In the genomic region with DNA sequence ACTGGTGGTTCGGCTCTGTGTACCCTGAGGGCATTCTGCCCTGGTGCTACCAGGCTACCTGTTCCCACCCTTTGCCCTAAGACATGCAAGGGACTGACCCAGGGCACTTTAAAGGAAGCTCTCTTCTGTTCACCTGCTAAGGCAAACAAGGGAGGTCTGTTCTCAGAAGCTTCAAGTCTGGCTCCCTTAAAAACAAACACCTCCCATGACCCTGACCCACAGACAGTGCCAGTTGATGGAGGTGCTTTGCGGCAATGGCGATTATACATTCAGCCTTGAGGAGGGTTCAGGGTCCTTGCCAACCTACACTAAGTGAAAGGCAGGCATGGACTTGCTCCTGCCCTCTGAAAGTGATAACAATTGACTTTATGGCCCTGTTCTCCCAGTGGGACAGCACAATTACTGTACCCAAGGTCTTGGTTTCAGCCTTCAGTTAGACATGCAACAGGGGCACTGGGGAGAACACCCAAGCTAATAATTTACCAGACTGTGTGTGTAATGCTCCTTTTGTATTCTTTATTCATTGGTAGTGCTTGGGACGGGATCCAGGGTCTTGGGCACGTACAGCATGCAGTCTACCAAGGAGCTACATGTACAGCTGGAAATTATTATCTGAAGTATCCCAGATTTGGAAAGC, we compare ENCODE assay signal across 23 mouse cellular contexts. TPM values are rescaled to one million over a fixed set of nuclear protein-coding genes. Genes with fewer than 3 reads are reported as not detected.
DNase-seq lines count a peak whose midpoint lies in the region; ATAC-seq lines count a peak whose summit lies in the region.
"Had no signal": no experiment of that assay in that cellular context is flagged by ENCODE, and none has a peak within 500 bp of the region (broad histone marks: within the 10 kb centered on the region; RNA-seq: fewer than 3 reads in every experiment).

No protein-coding gene starts in this region.

- no peaks in the 10 kb centered on the region for H3K9me3 ChIP-seq in kidney, embryonic 14.5 days (ENCODE audit: control insufficient read depth, low read length)
- H3K9me3 ChIP-seq in liver, embryonic 11.5 days (ENCODE audit: control insufficient read depth, low read length) = no peaks in the 10 kb centered on the region
- no peaks in the 10 kb centered on the region for H3K9me3 ChIP-seq in stomach, embryonic 14.5 days (ENCODE audit: control insufficient read depth, low read depth, low read length)
- H3K9me3 ChIP-seq: embryonic facial prominence, embryonic 12.5 days; hindbrain, embryonic 10.5 days; midbrain, embryonic 10.5 days; neural tube, embryonic 12.5 days had no signal

- 76% methylated on average over 5 of the region's 5 CpGs for WGBS in kidney, embryonic 14.5 days
- WGBS in liver, embryonic 11.5 days = 78% methylated on average over 5 of the region's 5 CpGs
- WGBS in stomach, embryonic 14.5 days = 56% methylated on average over 5 of the region's 5 CpGs

- no peak overlapping the region for H3K27ac ChIP-seq in kidney, embryonic 14.5 days (ENCODE audit: low read depth, low read length)
- H3K27ac ChIP-seq in liver, embryonic 11.5 days (ENCODE audit: low read depth, low read length) = peak overlapping the region; percentile 54
- H3K27ac ChIP-seq in stomach, embryonic 14.5 days (ENCODE audit: low read length) = peak overlapping the region; percentile 4; the same call in 1 of the 2 replicates
- H3K27ac ChIP-seq: embryonic facial prominence, embryonic 12.5 days; hindbrain, embryonic 10.5 days; liver, embryonic 14.5 days; midbrain, embryonic 10.5 days; neural tube, embryonic 12.5 days had no signal

- ATAC-seq in kidney, embryonic 14.5 days (ENCODE audit: low FRiP score, low TSS enrichment) = no peak
- ATAC-seq in liver, embryonic 11.5 days (replicated peaks; ENCODE audit: low FRiP score) = no peak
- ATAC-seq in stomach, embryonic 14.5 days (ENCODE audit: insufficient number of reproducible peaks, insufficient read depth, low FRiP score, low read depth) = peak; percentile 79
- no peak for ATAC-seq in CD4-positive, CD25-positive, alpha-beta regulatory T cell, adult 4 months
- ATAC-seq: forebrain, postnatal 0 days had no signal

- no peak overlapping the region for H3K4me3 ChIP-seq in kidney, embryonic 14.5 days (ENCODE audit: low read length)
- H3K4me3 ChIP-seq in liver, embryonic 11.5 days (ENCODE audit: low read depth, low read length) = no peak overlapping the region
- no peak overlapping the region for H3K4me3 ChIP-seq in stomach, embryonic 14.5 days (ENCODE audit: low read depth, low read length)
- H3K4me3 ChIP-seq: embryonic facial prominence, embryonic 12.5 days; hindbrain, embryonic 10.5 days; midbrain, embryonic 10.5 days; neural tube, embryonic 12.5 days had no signal

- peaks cover under 1% of the 10 kb centered on the region; the same call in 1 of the 2 replicates for H3K27me3 ChIP-seq in kidney, embryonic 14.5 days (ENCODE audit: control insufficient read depth, insufficient read depth, low read length)
- no peaks in the 10 kb centered on the region for H3K27me3 ChIP-seq in liver, embryonic 11.5 days (replicated peaks; ENCODE audit: control insufficient read depth, insufficient read depth, low read length)
- H3K27me3 ChIP-seq in stomach, embryonic 14.5 days (ENCODE audit: control insufficient read depth, insufficient read depth, low read length) = no peaks in the 10 kb centered on the region
- H3K27me3 ChIP-seq: CH12.LX; embryonic facial prominence, embryonic 12.5 days; neural tube, embryonic 12.5 days had no signal

- H3K36me3 ChIP-seq in kidney, embryonic 14.5 days (ENCODE audit: control insufficient read depth, insufficient read depth, low read length) = no peaks in the 10 kb centered on the region
- H3K36me3 ChIP-seq in liver, embryonic 11.5 days (ENCODE audit: control insufficient read depth, insufficient read depth, low read length) = no peaks in the 10 kb centered on the region
- H3K36me3 ChIP-seq in stomach, embryonic 14.5 days (ENCODE audit: control insufficient read depth, insufficient read depth, low read length) = no peaks in the 10 kb centered on the region
- H3K36me3 ChIP-seq: embryonic facial prominence, embryonic 12.5 days; hindbrain, embryonic 10.5 days; midbrain, embryonic 10.5 days; neural tube, embryonic 12.5 days had no signal

- no peak overlapping the region for H3K9ac ChIP-seq in kidney, embryonic 14.5 days (ENCODE audit: low read depth, low read length)
- no peak overlapping the region for H3K9ac ChIP-seq in liver, embryonic 11.5 days (ENCODE audit: low read depth, low read length)
- H3K9ac ChIP-seq in stomach, embryonic 14.5 days (replicated peaks; ENCODE audit: low read depth, low read length) = no peak overlapping the region
- H3K9ac ChIP-seq: embryonic facial prominence, embryonic 12.5 days; forebrain, postnatal 0 days; liver, embryonic 14.5 days; neural tube, embryonic 12.5 days had no signal

- no peak overlapping the region for H3K4me2 ChIP-seq in kidney, embryonic 14.5 days (replicated peaks; ENCODE audit: low read depth, low read length)
- no peak overlapping the region for H3K4me2 ChIP-seq in liver, embryonic 11.5 days
- no peak overlapping the region for H3K4me2 ChIP-seq in stomach, embryonic 14.5 days (replicated peaks; ENCODE audit: low read depth, low read length)
- H3K4me2 ChIP-seq: embryonic facial prominence, embryonic 12.5 days; neural tube, embryonic 12.5 days had no signal

- peak; percentile 60 for DNase-seq in kidney, adult 11 months
- peak; percentile 59 to 68 for DNase-seq in kidney, adult 8-10 months
- no peak for DNase-seq in liver, embryonic 11.5 days (ENCODE audit: low spot score)
- no peak for DNase-seq in embryo, embryonic 10.5 days (ENCODE audit: low spot score)
- no peak for DNase-seq in gastrocnemius, adult 8-10 months (ENCODE audit: low spot score in 2 of 2)
- DNase-seq: adrenal gland, postnatal 10 days; cerebellum, adult 11-12 months; forebrain, postnatal 0 days; gastrocnemius, postnatal 10 days; layer of hippocampus, adult 9-11 months; lung, postnatal 36 days had no signal

- H3K4me1 ChIP-seq in kidney, embryonic 14.5 days (ENCODE audit: control insufficient read depth, insufficient read depth, low read length) = no peaks in the 10 kb centered on the region
- peaks cover 6% of the 10 kb centered on the region for H3K4me1 ChIP-seq in liver, embryonic 11.5 days (replicated peaks; ENCODE audit: control insufficient read depth, insufficient read depth, low read length)
- no peaks in the 10 kb centered on the region for H3K4me1 ChIP-seq in stomach, embryonic 14.5 days (ENCODE audit: control insufficient read depth, insufficient read depth, low read length)
- H3K4me1 ChIP-seq: embryonic facial prominence, embryonic 12.5 days had no signal

RNA-seq across cellular contexts. Expression of gene Nlrp6, which starts 7.7 kb away (rescaled TPM):
- 0.17 and 0.61 TPM in 2 replicates for polyA plus RNA-seq in kidney, embryonic 14.5 days (2014; fragmentation: Nextera tagmentation; extraction: Ambion mirVana)
- polyA plus RNA-seq in liver, embryonic 11.5 days (2014; fragmentation: Nextera tagmentation; extraction: Ambion mirVana) = 1.3 and 1.9 TPM in 2 replicates
- 1.2 and 2.2 TPM in 2 replicates for polyA plus RNA-seq in stomach, embryonic 14.5 days (2014; fragmentation: Nextera tagmentation; extraction: Ambion mirVana)
- under 1 TPM in 1 of 4 experiments, not detected in 3; 0.08 TPM for total RNA-seq in gastrocnemius, adult 8-10 months (2022)
- polyA plus RNA-seq in CD4-positive, CD25-positive, alpha-beta regulatory T cell, adult 4 months (2017; shearing (Covaris generic)) = not detected
- total RNA-seq: gastrocnemius, postnatal 10 days; heart, adult 8-10 months; monocyte, adult 5-6 weeks had no signal
- polyA plus RNA-seq: hindbrain, embryonic 10.5 days had no signal

RNA-seq across cellular contexts. Expression of gene Cox8b, which starts 12.7 kb away (rescaled TPM):
- polyA plus RNA-seq in kidney, embryonic 14.5 days (2014; fragmentation: Nextera tagmentation; extraction: Ambion mirVana) = not detected in 2 replicates
- 0.97 TPM in 1 of 2 replicates, not detected in the other for polyA plus RNA-seq in liver, embryonic 11.5 days (2014; fragmentation: Nextera tagmentation; extraction: Ambion mirVana)
- polyA plus RNA-seq in stomach, embryonic 14.5 days (2014; fragmentation: Nextera tagmentation; extraction: Ambion mirVana) = 0.87 TPM in 1 of 2 replicates, not detected in the other
- total RNA-seq in gastrocnemius, adult 8-10 months (2022) = 1,000 to 10,000 TPM; 1,780 to 2,019 (median 1,893) TPM
- not detected for polyA plus RNA-seq in CD4-positive, CD25-positive, alpha-beta regulatory T cell, adult 4 months (2017; shearing (Covaris generic))
- total RNA-seq: CH12.LX; forebrain, postnatal 0 days; monocyte, adult 5-6 weeks had no signal
- polyA plus RNA-seq: brain, embryonic 14.5 days; forebrain, postnatal 0 days; hindbrain, embryonic 10.5 days; liver, embryonic 14.5 days; midbrain, embryonic 10.5 days had no signal

RNA-seq across cellular contexts. Expression of gene Pgghg, which starts 28.2 kb away (rescaled TPM):
- 15.9 and 20.5 TPM in 2 replicates for polyA plus RNA-seq in kidney, embryonic 14.5 days (2014; fragmentation: Nextera tagmentation; extraction: Ambion mirVana)
- polyA plus RNA-seq in liver, embryonic 11.5 days (2014; fragmentation: Nextera tagmentation; extraction: Ambion mirVana) = 13.1 and 13.2 TPM in 2 replicates
- polyA plus RNA-seq in stomach, embryonic 14.5 days (2014; fragmentation: Nextera tagmentation; extraction: Ambion mirVana) = 28.7 and 31.0 TPM in 2 replicates
- total RNA-seq in gastrocnemius, adult 8-10 months (2022) = 1 to 10 TPM; 1.4 to 2.8 (median 2.2) TPM
- 10 to 100 TPM; 15.1 to 30.9 TPM for polyA plus RNA-seq in CD4-positive, CD25-positive, alpha-beta regulatory T cell, adult 4 months (2017; shearing (Covaris generic))

RNA-seq across cellular contexts. Expression of gene Sirt3, which starts 30.9 kb away (rescaled TPM):
- 22.8 and 26.2 TPM in 2 replicates for polyA plus RNA-seq in kidney, embryonic 14.5 days (2014; fragmentation: Nextera tagmentation; extraction: Ambion mirVana)
- 19.9 and 24.5 TPM in 2 replicates for polyA plus RNA-seq in liver, embryonic 11.5 days (2014; fragmentation: Nextera tagmentation; extraction: Ambion mirVana)
- polyA plus RNA-seq in stomach, embryonic 14.5 days (2014; fragmentation: Nextera tagmentation; extraction: Ambion mirVana) = 21.8 and 23.5 TPM in 2 replicates
- 10 to 100 TPM; 18.7 to 23.2 (median 22.2) TPM for total RNA-seq in gastrocnemius, adult 8-10 months (2022)
- 10 to 100 TPM in 1 of 2 experiments, 1 to 10 TPM in 1; 9.4 to 12.6 TPM for polyA plus RNA-seq in CD4-positive, CD25-positive, alpha-beta regulatory T cell, adult 4 months (2017; shearing (Covaris generic))

RNA-seq across cellular contexts. Expression of gene Psmd13, which starts 31.2 kb away (rescaled TPM):
- 148 and 226 TPM in 2 replicates for polyA plus RNA-seq in kidney, embryonic 14.5 days (2014; fragmentation: Nextera tagmentation; extraction: Ambion mirVana)
- 162 and 183 TPM in 2 replicates for polyA plus RNA-seq in liver, embryonic 11.5 days (2014; fragmentation: Nextera tagmentation; extraction: Ambion mirVana)
- polyA plus RNA-seq in stomach, embryonic 14.5 days (2014; fragmentation: Nextera tagmentation; extraction: Ambion mirVana) = 136 and 146 TPM in 2 replicates
- total RNA-seq in gastrocnemius, adult 8-10 months (2022) = 10 to 100 TPM; 85.3 to 96.3 (median 89.9) TPM
- 100 to 1,000 TPM in 1 of 2 experiments, 10 to 100 TPM in 1; 94.9 to 150 TPM for polyA plus RNA-seq in CD4-positive, CD25-positive, alpha-beta regulatory T cell, adult 4 months (2017; shearing (Covaris generic))

Comparison
In these comparisons a context has a peak if more than half of its experiments do, and no peak if none do; other contexts are left out.
1. DNase-seq: peak in kidney, adult 11 months (single experiment) and kidney, adult 8-10 months (2 of 2); none in liver, embryonic 11.5 days (single experiment), embryo, embryonic 10.5 days (single experiment) and gastrocnemius, adult 8-10 months (0 of 2).